Mouse (Mus musculus) embryonic stem cell, embryonic (primary cell): ENCODE data around the gene Prkca.

ENCODE experiments used
- CTCF ChIA-PET, 4 experiments: fragments of 300-600 bp in 2 of 4; fragments of 350-600 bp in 2 of 4; sonication (Branson Sonifier 250); formaldehyde crosslinking; loops; one replicate each; lab custom pipeline; 2022; ENCODE audit warnings: inconsistent platforms in 2 of 4; lab: Charles Lee
- POLR2A ChIA-PET, 4 experiments: fragments of 300-600 bp in 2 of 4; fragments of 350-600 bp in 2 of 4; sonication (Branson Sonifier 250); formaldehyde crosslinking; loops; one replicate each; lab custom pipeline; 2022; ENCODE audit warnings: antibody characterized with exemption in 4 of 4, inconsistent platforms in 1 of 4; lab: Charles Lee

Gene Prkca

DNA sequence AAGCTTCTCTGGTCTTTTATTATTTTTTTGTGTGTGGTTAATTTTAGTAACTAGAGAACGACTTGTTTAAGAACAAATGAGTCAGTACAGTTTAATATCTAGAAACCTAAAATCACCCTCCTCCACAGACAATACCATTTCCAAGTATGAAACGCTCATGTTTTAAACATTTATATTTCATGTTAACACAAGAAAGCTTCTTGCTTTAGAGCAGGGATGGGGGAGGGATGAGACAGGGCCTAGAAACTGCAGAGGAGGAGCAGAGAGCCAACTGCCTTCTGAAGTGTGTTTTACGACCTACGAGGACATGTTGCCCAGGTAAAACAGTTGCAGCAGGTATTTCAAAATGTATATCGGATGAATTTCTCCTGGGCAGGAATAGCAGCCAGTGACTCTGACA is 167.0 kb downstream of the Prkca start:
- ChIA-PET CTCF (no interaction called here), POLR2A (interaction anchor here in 1 of 4 experiments (0.7 kb wide), 1 partner anchor 207 kb away, joined by 3 read pairs; no protein-coding TSS in a partner anchor)

DNA sequence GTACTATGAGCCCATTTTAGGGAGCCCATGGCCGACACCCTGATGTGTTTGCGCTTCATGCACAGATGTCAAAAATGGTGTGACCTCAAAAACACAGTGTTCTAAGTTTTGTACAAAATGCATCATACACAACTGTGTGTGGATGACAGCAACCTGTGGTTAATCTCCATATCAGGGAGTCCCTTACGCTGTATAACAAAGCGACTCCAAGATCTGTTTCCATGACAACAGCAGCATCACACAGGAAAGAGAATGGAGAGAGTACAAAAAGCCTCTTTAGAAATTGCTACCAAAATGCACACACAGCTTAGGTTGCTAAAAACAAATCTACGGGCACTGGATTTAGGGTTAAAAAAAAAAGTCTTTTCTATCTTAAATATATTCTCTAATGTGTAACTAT is 171.8 kb downstream of the Prkca start:
- ChIA-PET POLR2A (no interaction called here), CTCF (no interaction called here)

DNA sequence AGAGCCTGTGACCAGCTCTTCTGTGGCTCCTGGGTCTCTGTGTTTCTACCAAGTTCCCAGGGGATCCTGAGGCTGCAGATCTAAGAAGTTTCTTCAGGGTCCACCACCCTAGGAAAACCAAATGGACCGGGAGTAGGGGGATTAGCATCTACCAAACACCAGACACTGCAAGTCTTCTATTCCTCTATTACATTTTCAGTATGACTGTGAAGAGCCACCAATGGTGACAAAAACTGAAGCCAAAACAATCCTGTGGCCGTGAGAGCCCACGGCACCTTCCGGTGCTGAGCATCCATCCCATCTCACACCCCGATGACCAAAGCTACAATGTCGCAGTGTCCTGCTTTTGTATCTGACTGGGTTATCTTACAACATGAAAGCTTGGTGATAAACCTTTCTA is 172.5 kb downstream of the Prkca start:
- ChIA-PET CTCF (no interaction called here), POLR2A (no interaction called here)

DNA sequence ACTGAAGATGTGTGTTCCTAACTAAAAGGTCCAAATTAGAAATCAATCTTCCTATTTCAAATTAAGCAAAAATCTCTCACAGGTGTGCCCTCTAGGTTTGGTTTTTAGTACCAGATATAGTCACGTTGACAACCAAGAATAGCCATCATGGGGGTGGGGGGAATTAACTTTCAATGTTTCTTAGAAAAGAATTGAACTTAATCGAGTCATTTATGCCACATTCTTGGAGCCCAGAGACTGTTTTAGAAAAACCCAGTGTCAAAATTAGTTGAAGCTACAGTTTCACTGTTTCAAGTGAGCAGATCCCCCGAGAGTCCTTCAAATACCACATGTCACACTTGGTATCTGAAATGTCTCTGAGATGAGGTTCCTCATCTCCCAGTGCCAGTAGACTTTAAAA is 173.6 kb downstream of the Prkca start:
- ChIA-PET POLR2A (no interaction called here), CTCF (no interaction called here)

DNA sequence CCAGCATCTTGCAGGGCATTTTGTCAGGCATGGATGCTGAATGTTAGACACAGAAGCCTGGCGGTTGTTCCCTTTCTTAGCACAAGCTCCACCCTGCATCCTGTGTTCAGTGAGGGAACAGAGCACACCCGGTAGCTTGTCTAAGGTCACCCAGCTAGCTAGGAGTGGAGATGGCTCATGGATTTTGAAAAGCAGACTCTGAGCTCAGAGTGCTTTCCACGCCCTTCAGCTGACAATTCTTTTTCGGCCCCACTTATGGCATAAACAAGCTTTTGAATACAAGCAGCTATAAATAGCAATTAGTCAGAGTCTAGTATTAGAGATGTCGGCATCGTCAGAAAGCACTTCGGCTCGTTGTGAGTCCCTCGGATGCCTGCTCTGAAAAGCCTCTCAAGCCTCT is 178.0 kb downstream of the Prkca start:
- CTCF ChIA-PET = interaction anchor here in 1 of 4 experiments (0.5 to 0.7 kb wide), 3 partner anchors 36 to 873 kb away, joined by 3 to 13 read pairs (median 5); no protein-coding TSS in a partner anchor
- POLR2A ChIA-PET = no interaction called here

DNA sequence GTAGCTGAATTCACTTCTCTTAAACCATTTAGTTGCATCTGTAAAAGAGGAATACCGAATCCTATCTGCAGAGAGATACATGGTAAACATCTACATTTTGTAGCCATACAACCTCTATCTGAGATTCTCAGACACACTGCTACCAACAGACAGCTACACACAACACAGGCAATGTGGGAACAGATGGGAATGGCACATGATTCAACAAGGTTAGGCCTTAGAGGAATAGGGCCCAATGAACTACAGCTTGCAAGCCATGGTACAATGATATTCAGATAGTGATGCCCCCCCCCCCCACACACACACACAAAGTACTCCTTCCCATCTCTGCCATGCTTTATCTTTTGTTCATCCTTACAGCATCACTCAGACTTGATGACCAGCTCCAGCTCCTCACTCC is 181.1 kb downstream of the Prkca start:
- POLR2A ChIA-PET = interaction anchor here in 1 of 4 experiments (0.7 kb wide), 1 partner anchor 288 kb away, joined by 7 read pairs; no protein-coding TSS in a partner anchor

DNA sequence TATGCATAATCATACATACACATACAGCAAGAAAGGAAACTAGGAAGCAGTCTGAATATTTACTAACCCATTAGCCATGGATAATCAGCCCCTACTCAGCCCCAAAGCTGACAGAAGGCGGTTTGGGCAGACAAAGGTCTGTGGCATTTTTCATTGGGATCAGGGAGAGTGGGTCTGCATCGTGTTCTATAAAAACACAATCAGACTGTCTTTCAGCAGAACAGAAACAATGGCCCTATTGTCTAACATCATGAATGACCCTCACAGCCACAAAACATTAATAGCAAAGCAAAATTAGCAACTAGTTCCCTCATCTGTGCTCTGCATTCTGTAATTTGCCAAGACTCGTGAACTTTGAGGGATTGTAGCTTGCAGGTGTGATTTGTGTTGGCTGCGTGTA is 181.6 kb downstream of the Prkca start:
- ChIA-PET POLR2A (interaction anchor here in 1 of 4 experiments (0.7 kb wide), 1 partner anchor 288 kb away, joined by 7 read pairs; no protein-coding TSS in a partner anchor), CTCF (no interaction called here)

More for the DNA sequence above, 181.1 kb downstream of the Prkca start:
- CTCF ChIA-PET = interaction anchor here in 1 of 4 experiments (0.8 kb wide), 1 partner anchor 52 kb away, joined by 3 read pairs; no protein-coding TSS in a partner anchor

DNA sequence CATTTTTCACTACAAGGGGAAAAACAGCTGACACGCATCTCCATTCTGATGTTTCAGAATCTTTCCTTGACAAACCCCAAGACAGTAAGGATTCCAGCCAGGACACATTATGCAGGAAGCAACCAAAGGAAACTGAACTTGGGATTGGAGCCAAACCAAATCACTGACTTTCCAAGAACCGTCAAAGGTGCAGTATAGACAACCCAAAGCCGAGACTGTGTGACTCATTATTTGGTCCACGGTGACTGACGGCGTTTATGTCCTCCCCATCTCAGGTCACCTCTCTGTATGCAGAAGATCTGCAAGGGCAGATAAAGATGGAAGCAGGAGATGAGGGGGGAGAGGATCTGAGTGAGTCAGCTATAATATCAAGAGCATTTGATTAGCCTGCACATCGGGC is 183.7 kb downstream of the Prkca start:
- POLR2A ChIA-PET = no interaction called here
- CTCF ChIA-PET = interaction anchor here in 1 of 4 experiments (0.6 kb wide), 1 partner anchor 24 kb away, joined by 3 read pairs; no protein-coding TSS in a partner anchor

DNA sequence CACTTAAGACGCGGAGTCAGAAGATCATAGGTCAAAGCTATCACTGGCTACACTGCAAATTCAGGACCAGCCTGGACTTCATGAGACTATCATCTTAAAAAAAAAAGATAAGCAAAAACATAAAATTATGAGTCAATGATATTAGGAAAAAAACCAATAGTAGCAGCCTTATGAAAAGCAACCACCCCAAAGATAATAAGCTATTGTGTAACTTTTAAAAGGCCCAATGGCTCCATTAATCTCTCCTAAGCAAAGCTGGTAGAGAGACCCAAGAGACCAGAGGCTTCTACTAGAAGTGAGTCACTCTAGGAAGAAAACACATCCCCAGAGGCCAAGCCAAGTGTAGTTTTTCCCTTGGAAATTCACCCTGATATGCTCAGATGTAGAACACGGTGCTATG is 185.7 kb downstream of the Prkca start:
- CTCF ChIA-PET = interaction anchor here in 1 of 4 experiments (1.8 kb wide), 1 partner anchor 294 kb away, joined by 3 read pairs; no protein-coding TSS in a partner anchor

DNA sequence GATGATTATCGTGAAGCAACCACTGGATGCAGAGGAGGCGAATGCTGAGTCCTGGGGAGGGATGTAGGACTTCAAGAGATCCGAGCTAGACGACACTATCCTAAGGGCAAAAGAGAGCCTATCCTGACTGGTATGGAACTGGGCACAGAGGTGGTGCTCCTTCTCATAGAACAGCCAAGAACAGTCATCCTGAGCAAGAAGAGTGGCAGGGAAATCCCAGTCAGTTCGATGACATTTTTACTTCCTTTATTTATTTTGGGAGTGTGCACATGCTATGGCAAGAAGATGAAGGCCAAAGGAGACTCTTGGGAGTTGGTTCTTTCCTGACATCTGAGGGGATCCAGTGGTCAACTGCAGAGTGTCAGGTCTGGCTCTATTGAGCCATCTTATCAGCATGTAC is 186.7 kb downstream of the Prkca start:
- POLR2A ChIA-PET = no interaction called here
- CTCF ChIA-PET = no interaction called here

More for the DNA sequence above, 185.7 kb downstream of the Prkca start:
- POLR2A ChIA-PET = no interaction called here

DNA sequence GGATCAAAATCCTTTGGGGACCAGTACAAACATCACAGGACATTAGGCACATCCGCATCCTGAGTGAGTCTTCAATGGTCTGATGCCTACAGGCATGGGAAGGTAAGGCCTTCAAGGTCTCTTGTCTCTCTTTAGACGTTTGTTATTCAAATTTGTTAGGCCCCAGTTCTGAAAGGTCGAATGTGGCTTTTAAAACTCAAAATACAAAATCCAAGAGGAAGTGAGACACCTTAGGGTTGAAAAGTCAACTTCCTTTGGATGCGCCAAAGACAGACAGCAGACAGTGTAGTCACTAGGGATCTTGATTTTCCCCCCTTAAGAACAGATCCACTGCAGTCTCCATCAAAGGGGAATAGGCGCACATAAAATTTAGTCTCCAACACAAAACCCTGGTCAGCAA is 187.6 kb downstream of the Prkca start:
- POLR2A ChIA-PET = no interaction called here

DNA sequence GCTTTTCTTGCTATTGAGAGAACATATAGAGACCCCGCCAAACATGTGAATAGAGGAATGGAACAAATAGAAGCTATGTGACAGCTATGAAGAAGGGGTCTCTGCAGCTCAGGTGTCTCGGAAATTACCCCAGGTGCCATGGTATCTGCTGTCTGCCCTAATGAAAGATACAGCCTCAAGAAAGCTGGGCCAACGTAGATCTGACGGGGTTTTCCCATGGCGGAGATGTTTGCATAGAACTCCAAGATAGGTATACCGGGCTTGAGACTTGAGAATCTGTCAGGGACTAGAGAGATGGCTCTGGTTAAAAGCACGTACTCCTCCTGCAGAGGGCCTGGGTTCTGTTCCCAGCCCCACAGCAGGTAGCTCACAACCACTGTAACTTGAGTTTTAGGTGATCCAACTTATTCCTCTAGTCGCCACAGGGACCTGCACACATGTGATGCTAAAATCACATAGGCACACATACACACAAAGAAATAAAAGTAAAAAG is 188.6 kb downstream of the Prkca start:
- ChIA-PET CTCF (no interaction called here), POLR2A (no interaction called here)

More for the DNA sequence above, 187.6 kb downstream of the Prkca start:
- CTCF ChIA-PET = no interaction called here

DNA sequence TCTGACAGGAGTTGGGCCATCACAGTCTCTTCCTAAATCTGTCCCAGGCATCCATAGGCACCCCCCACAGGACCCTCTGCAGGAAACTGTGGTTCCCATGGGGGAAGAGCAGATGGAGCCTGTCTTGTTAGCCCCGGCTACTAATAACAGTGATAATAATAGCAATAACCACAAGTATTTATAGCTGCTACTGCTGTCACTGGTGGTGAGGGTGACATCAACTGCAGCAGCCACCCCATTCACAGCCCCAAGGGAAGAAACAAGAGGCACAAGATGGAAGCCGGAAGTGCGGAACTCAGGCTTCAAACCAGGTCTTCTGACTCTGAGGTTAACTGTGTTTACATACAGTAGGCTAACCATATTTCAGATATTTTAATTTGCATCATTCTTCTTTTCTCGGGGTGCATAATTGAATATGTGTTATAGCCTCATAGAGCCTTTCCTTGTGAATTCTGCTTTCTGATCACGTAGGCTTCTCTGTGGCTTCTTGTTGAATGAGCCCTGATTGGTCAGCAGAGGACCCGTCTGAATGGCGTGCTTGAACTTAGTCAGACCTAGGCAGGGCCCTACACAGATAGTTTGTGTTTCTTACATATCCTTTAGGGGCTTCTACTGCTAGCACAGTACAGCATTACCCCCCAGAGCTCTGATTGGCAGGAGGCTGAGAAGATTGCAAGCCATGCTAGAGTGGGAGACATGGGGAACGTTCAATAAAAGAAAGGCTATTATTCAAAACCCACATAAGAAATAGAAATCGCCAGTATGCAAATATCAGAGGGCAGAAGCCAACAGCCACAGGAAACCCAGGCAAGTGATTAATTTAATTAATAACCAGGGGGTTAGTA is 189.5 kb downstream of the Prkca start:
- CTCF ChIA-PET = no interaction called here
- POLR2A ChIA-PET = interaction anchor here in 1 of 4 experiments (0.5 kb wide), 1 partner anchor 14 kb away, joined by 3 read pairs; no protein-coding TSS in a partner anchor

DNA sequence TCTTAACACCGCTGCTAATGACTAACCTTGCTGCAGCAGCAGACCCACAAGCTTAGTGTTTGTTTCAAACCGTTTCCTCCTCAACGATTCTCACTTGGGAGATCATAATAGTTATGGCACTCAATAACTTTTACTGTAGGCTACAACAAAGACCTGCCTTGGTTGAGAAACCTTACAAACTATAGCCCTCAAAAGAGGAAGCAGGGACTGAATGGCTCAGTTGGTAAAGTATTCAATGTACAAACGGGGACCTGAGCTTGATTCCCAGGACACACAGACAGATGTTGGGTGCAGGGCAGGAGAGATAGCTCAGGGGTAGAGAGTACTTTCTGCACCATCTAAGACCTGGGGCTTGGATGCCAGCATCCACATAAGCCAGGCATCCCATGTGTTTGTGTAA is 191.1 kb downstream of the Prkca start:
- CTCF ChIA-PET = no interaction called here
- POLR2A ChIA-PET = interaction anchor here in 1 of 4 experiments (0.6 to 0.7 kb wide), 2 partner anchors 25 to 230 kb away, joined by 3 to 4 read pairs; no protein-coding TSS in a partner anchor

DNA sequence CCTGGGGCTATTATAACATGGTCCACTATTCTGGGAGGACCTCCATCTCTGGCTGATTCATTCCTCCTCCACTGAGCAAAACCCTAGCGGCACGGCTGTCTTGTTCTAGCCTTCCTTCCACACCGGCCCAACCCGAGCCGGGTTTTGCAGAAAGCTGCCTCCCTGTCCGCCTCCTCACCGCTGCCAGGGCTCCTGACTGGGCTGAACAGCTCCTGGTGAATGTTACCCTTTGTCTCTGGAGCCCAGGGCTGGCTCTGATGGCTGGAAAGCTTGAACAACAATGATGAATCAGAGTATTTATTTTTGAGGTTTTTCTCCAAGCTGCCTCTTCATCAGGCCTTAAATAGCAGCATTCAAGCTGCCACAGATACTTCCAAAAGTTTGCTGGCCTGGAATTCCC is 193.3 kb downstream of the Prkca start:
- ChIA-PET CTCF (no interaction called here), POLR2A (interaction anchor here in 1 of 4 experiments (0.6 kb wide), 1 partner anchor 316 kb away, joined by 3 read pairs; no protein-coding TSS in a partner anchor)

DNA sequence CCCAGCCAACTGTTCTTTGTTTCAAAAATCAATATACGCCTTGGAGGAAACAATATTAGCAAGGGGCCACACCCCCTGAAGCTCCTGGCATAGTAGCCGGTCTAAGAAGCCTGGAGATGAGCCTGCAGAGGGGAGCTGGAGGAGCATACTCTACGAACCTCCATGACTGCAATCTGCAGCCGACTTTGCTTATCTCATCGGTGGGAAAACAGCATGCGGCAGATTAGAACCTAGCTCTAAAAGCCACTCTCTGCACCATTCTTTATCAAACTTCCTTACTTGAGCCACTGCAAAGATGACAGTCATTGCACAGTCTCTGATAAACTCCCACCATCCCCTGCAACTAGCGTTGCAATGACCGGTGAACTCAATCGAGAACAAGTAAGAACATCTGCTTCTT is 194.5 kb downstream of the Prkca start:
- ChIA-PET CTCF (interaction anchor here in 1 of 4 experiments (0.6 kb wide), 1 partner anchor 215 kb away, joined by 5 read pairs; no protein-coding TSS in a partner anchor), POLR2A (no interaction called here)

DNA sequence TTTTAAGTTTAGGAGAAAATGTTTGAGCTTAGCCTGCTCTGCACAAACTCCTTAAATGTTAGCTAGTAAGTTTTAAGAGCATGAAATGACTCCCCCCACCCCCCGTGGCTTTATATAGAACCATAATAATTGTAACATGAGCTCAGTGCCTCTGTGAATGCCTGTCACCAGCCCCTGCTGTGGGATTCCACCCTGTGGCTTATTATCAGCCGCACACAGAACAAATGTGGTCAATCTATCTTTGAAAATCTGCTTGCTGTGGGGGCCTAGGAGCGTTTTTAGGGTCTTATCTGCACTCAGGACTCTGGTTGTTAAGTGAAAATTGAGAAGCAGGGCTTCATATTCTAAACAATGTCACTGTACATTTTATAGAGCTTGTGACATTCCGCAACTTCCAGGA is 195.2 kb downstream of the Prkca start:
- CTCF ChIA-PET = interaction anchor here in 2 of 4 experiments (0.6 kb wide), 2 partner anchors 123 to 215 kb away, joined by 3 to 5 read pairs; no protein-coding TSS in a partner anchor
- POLR2A ChIA-PET = interaction anchor here in 1 of 4 experiments (0.7 kb wide), 1 partner anchor 59 kb away, joined by 3 read pairs; no protein-coding TSS in a partner anchor

DNA sequence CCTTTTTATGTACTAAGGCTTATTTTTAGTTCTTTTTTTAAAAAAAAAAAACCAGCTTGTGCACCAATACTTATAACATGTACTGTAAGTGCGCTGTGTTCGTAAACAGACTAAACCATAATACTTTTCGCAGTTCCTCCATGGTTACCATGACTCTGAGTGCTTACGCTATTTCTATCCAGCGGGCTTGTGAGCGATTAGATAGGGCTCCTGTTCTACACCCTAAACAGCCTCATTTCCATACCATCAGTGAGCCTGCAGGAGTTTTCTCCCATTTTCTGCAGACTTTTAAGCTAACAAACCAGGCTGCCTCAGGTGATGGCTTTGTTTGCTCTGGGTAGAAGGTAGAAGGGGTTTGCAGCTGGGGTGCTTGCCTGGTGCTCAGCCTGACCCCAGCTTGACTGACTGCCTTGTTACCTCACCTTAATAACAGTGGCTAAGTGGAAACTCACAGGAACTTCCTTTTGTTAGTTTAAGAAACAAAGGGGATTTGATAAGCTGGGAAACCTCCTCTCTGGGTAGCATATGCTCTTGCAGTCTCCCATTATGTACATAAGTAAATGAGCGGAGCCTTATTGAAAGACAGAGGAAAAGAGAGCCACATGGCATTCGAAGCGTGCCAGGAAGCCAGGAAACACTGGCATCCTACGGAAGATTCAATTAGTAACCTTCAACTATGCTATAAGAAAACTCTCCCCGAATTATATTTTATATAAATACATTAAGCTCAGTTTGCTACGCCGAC is 197.8 kb downstream of the Prkca start:
- ChIA-PET POLR2A (no interaction called here), CTCF (interaction anchor here in 1 of 4 experiments (0.7 kb wide), 1 partner anchor 813 kb away, joined by 4 read pairs; no protein-coding TSS in a partner anchor)

DNA sequence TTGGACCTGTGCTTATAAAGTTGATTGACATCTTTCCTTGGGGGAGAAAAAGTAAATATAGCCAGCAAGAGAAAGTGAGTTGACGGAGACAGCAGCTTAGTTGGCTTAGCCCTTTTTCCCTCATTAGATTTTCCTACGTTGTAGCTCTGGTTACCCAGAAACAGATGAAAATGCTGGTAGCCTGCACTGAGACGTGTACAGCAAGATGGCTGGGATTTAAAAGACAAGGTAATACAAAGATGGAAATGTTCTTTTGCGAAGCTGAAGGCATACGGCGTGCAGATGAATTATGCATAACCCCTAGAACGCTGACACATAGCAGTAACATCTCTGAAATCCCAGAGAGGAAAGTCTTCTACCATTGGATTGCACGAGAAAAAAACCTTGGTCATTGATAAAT is 198.6 kb downstream of the Prkca start:
- POLR2A ChIA-PET = no interaction called here
- CTCF ChIA-PET = no interaction called here
